Mouse (Mus musculus): ENCODE results near the gene Cbx2. TPM values are rescaled to one million over a fixed set of nuclear protein-coding genes. Genes with fewer than 3 reads are reported as not detected.

The Cbx2 gene
- polyA plus RNA-seq, 1 experiment, result 20.6 TPM

DNA sequence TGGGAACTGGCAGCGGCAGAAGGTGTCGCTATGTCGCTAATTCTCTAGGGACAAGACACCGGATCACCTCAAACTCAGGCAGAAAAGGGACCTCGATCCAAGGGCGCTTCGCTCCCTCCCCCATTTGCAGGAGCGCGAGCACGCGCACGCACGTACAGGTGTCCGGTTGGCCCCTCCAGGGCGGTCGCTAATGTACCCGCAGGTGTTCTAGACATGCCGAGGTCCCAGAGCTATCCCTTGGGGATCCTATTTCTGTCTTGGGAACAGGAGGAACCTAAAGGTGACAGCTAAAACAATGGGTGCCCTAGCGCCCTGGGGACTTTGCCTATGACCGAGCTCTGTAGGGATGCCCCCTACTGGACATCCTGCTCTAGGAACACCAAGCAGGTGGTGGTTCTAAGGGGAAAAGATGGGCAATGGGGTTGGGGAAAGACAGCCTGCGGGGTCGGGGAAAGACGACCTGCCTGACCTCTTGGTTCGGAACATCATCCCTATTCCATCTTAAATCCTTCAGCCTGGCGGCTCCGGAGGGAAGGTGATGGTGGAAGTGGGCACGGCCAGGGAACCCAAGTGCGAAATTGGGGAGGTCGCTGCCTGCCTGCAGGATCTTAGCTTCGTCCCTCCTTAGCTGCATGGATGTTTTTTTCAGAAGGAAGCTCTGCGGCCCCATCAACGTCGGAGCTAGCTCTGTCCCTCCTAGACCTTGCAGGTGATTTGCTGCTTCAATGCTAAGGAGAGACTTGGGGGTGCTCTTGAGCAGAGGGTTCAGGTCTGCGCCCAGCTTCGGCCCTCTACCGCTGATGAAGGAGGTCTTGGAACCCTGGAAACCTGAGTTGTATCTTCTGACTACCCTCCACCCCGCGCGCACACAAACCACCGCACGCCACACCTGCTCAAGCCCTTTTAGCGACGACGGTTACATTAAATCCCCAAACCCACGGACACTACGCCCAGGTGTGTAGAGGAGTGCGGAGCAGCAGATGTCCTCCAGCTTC is 31.9 kb downstream of the Cbx2 start:
- H3K27me3 ChIP-seq (ENCODE audit: control insufficient read depth, insufficient read depth, low read length), result peaks cover 56% of the 10 kb centered on the region
- H3K27ac ChIP-seq (ENCODE audit: control insufficient read depth, insufficient read depth, low read length), result no peak overlapping the region
- no peaks in the 10 kb centered on the region for H3K36me3 ChIP-seq (ENCODE audit: control insufficient read depth, insufficient read depth, low read length)
- DNase-seq, result peak; percentile 63
- TF ChIP-seq POLR2A (IDR thresholded peaks at IDR 0.05; ENCODE audit: control insufficient read depth, extremely low read depth, insufficient read depth, low read length, poor library complexity) (no peak), CTCF (IDR thresholded peaks at IDR 0.05; ENCODE audit: borderline replicate concordance, control insufficient read depth, extremely low read depth, insufficient read depth, low read length, poor library complexity) (peak; percentile 76; the same call in 1 of the 2 replicates)
- peak overlapping the region; percentile 5 for H3K4me3 ChIP-seq (ENCODE audit: control insufficient read depth, insufficient read depth, low read length)
- 4% methylated on average over 47 of the region's 47 CpGs for WGBS
- H3K4me1 ChIP-seq (replicated peaks; ENCODE audit: control insufficient read depth, insufficient read depth, low read length), result peaks cover 61% of the 10 kb centered on the region

GRCm38 (mm10) chr11:119055571-119056131 is 32.9 kb downstream of the Cbx2 start:
- no peak for DNase-seq
- Histone ChIP-seq H3K27ac (ENCODE audit: control insufficient read depth, insufficient read depth, low read length) (no peak overlapping the region), H3K36me3 (ENCODE audit: control insufficient read depth, insufficient read depth, low read length) (no peaks in the 10 kb centered on the region), H3K4me3 (ENCODE audit: control insufficient read depth, insufficient read depth, low read length) (peak overlapping the region; percentile 35), H3K4me1 (replicated peaks; ENCODE audit: control insufficient read depth, insufficient read depth, low read length) (peaks cover 59% of the 10 kb centered on the region), H3K27me3 (ENCODE audit: control insufficient read depth, insufficient read depth, low read length) (peaks cover 56% of the 10 kb centered on the region)
- TF ChIP-seq POLR2A (IDR thresholded peaks at IDR 0.05; ENCODE audit: control insufficient read depth, extremely low read depth, insufficient read depth, low read length, poor library complexity) (no peak), CTCF (IDR thresholded peaks at IDR 0.05; ENCODE audit: borderline replicate concordance, control insufficient read depth, extremely low read depth, insufficient read depth, low read length, poor library complexity) (0 out of 2 replicates have a peak, but pooled peaks have one; percentile 18)
- 3% methylated on average over 32 of the region's 32 CpGs for WGBS

- H3K4me3 ChIP-seq (ENCODE audit: control insufficient read depth, insufficient read depth, low read length), result peak overlapping the region; percentile 81
- no peak for TF ChIP-seq CTCF (IDR thresholded peaks at IDR 0.05; ENCODE audit: borderline replicate concordance, control insufficient read depth, extremely low read depth, insufficient read depth, low read length, poor library complexity)
- TF ChIP-seq POLR2A (IDR thresholded peaks at IDR 0.05; ENCODE audit: control insufficient read depth, extremely low read depth, insufficient read depth, low read length, poor library complexity), result no peak
- H3K36me3 ChIP-seq (ENCODE audit: control insufficient read depth, insufficient read depth, low read length), result no peaks in the 10 kb centered on the region
- peaks cover 56% of the 10 kb centered on the region for H3K4me1 ChIP-seq (replicated peaks; ENCODE audit: control insufficient read depth, insufficient read depth, low read length)
- no peak overlapping the region for H3K27ac ChIP-seq (ENCODE audit: control insufficient read depth, insufficient read depth, low read length)
- peaks cover 52% of the 10 kb centered on the region for H3K27me3 ChIP-seq (ENCODE audit: control insufficient read depth, insufficient read depth, low read length)
- 1% methylated on average over 64 of the region's 65 CpGs for WGBS
- peak; percentile 54 for DNase-seq
Measured at GRCm38 (mm10) chr11:119056301-119057211, 33.8 kb downstream of the Cbx2 start.

- no peak for DNase-seq
- TF ChIP-seq CTCF (IDR thresholded peaks at IDR 0.05; ENCODE audit: borderline replicate concordance, control insufficient read depth, extremely low read depth, insufficient read depth, low read length, poor library complexity), result no peak
- no peak for TF ChIP-seq POLR2A (IDR thresholded peaks at IDR 0.05; ENCODE audit: control insufficient read depth, extremely low read depth, insufficient read depth, low read length, poor library complexity)
- H3K36me3 ChIP-seq (ENCODE audit: control insufficient read depth, insufficient read depth, low read length), result no peaks in the 10 kb centered on the region
- peaks cover 53% of the 10 kb centered on the region for H3K4me1 ChIP-seq (replicated peaks; ENCODE audit: control insufficient read depth, insufficient read depth, low read length)
- WGBS, result 9% methylated on average over 9 of the region's 9 CpGs
- H3K27me3 ChIP-seq (ENCODE audit: control insufficient read depth, insufficient read depth, low read length), result peaks cover 48% of the 10 kb centered on the region
- peak overlapping the region; percentile 81 for H3K4me3 ChIP-seq (ENCODE audit: control insufficient read depth, insufficient read depth, low read length)
- H3K27ac ChIP-seq (ENCODE audit: control insufficient read depth, insufficient read depth, low read length), result no peak overlapping the region
Measured at GRCm38 (mm10) chr11:119057291-119057690, 34.5 kb downstream of the Cbx2 start.

GRCm38 (mm10) chr11:119058041-119058995 is 35.6 kb downstream of the Cbx2 start:
- TF ChIP-seq POLR2A (IDR thresholded peaks at IDR 0.05; ENCODE audit: control insufficient read depth, extremely low read depth, insufficient read depth, low read length, poor library complexity) (no peak), CTCF (IDR thresholded peaks at IDR 0.05; ENCODE audit: borderline replicate concordance, control insufficient read depth, extremely low read depth, insufficient read depth, low read length, poor library complexity) (no peak)
- peaks cover 44% of the 10 kb centered on the region for H3K4me1 ChIP-seq (replicated peaks; ENCODE audit: control insufficient read depth, insufficient read depth, low read length)
- no peak overlapping the region for H3K27ac ChIP-seq (ENCODE audit: control insufficient read depth, insufficient read depth, low read length)
- H3K27me3 ChIP-seq (ENCODE audit: control insufficient read depth, insufficient read depth, low read length), result peaks cover 44% of the 10 kb centered on the region
- WGBS, result 7% methylated on average over 58 of the region's 58 CpGs
- no peaks in the 10 kb centered on the region for H3K36me3 ChIP-seq (ENCODE audit: control insufficient read depth, insufficient read depth, low read length)
- no peak for DNase-seq
- no peak overlapping the region for H3K4me3 ChIP-seq (ENCODE audit: control insufficient read depth, insufficient read depth, low read length)
